Comparison of ENCODE assay signal across 14 mouse cellular contexts in genomic region chr3:6484041-6484440, GRCm38 (mm10).
DNase-seq lines count a peak whose midpoint lies in the region; TF ChIP-seq lines count a peak whose summit lies in the region.
"Had no signal": no experiment of that assay in that cellular context is flagged by ENCODE, and none has a peak within 500 bp of the region (broad histone marks: within the 10 kb centered on the region; RNA-seq: fewer than 3 reads in every experiment).

No protein-coding gene starts in this region.

- intact Hi-C loops in left cerebral cortex, postnatal 4 days (cut with DNase I): no loop called here

- DNase-seq in adrenal gland, postnatal 14 days: peak; percentile 4
- no peak for DNase-seq in adrenal gland, adult 8-10 months
- peak; percentile 4 for DNase-seq in gastrocnemius, postnatal 25 days
- DNase-seq in gastrocnemius, adult 18-20 months (ENCODE audit: low spot score): no peak
- DNase-seq in left cerebral cortex, postnatal 4 days: peak; percentile 13
- no peak for DNase-seq in left cerebral cortex, adult 9 months (ENCODE audit: low spot score in 2 of 2)
- DNase-seq in brain, embryonic 14.5 days (ENCODE audit: low read depth): peak; percentile 11
- DNase-seq: adrenal gland, postnatal 25 days; B cell, adult 2 months; cerebellum, adult 11-12 months; gastrocnemius, adult 2 months; gastrocnemius, postnatal 36 days; heart, adult 18-20 months; heart, postnatal 10 days had no signal

- no peak for TF ChIP-seq POLR2A in brain, embryonic 14.5 days (IDR thresholded peaks at IDR 0.05; ENCODE audit: borderline replicate concordance, extremely low read depth, insufficient read depth, insufficient read length, poor library complexity, severe bottlenecking)

- TF ChIP-seq CTCF in brain, embryonic 14.5 days (IDR thresholded peaks at IDR 0.05; ENCODE audit: borderline replicate concordance, extremely low read depth, insufficient read depth, insufficient read length): no peak

Comparison
In these comparisons a context has a peak if more than half of its experiments do, and no peak if none do; other contexts are left out.
1. DNase-seq: peak in adrenal gland, postnatal 14 days (single experiment), gastrocnemius, postnatal 25 days (single experiment), left cerebral cortex, postnatal 4 days (single experiment) and brain, embryonic 14.5 days (single experiment); none in adrenal gland, adult 8-10 months (single experiment), gastrocnemius, adult 18-20 months (single experiment) and left cerebral cortex, adult 9 months (0 of 2).